Mouse (Mus musculus): Measurements from ENCODE around the gene Taf8. TPM values are rescaled to one million over a fixed set of nuclear protein-coding genes. Genes with fewer than 3 reads are reported as not detected.

The Taf8 gene
- total RNA-seq, 2 experiments from 2014 or later, result 14.8 to 16.4 TPM

GRCm38 (mm10) chr17:47462209-47462608 is 39.9 kb downstream of the Taf8 start:
- no peak for DNase-seq (ENCODE audit: low spot score in 2 of 2)

DNA sequence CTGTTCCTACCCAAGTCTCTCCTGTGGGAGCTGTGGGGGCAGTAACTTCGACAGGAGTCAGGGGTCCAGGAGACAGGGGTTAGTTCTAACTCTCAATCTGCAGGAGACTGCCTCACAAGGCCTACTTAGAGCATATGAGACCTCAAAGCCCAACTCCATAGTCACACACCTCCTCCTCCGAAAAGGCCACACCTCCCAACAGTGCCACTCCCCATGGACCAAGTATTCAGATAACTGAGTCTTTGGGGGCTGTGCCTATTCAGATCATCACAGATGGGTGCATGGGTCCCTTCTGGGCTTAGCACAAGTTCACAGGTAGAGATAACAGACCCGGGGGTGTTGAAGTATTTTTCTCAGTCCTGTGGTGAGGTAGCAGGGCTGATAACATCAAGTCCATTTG is 40.4 kb downstream of the Taf8 start:
- no peak for DNase-seq (ENCODE audit: low spot score in 2 of 2)

DNA sequence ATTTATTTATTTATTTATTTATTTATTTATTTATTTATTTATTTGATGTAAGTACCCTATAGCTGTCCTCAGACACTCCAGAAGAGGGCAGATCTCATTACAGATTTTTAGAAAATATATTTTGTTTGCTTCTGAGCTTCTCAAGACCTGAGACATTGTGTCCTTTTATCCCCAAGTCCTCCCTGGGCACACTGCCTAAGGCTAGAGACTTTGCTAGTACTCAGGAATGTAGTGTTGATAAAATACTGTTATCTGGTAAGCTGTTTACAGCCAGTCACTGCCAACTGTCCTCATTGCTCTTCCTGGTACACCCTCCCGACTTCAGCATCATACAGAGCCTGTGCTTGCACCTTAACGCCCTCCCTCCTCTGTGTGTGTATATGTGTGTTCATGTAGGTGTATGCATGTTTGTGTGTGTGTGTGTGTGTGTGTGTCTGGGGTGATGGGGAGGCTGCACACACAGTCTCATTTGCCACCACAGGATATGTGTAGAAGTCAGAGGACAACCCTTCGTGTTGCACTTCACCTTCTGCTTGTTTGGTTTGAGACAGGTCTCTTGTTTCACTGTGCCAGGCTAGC is 42.7 kb downstream of the Taf8 start:
- DNase-seq (ENCODE audit: low spot score in 2 of 2), result no peak

DNA sequence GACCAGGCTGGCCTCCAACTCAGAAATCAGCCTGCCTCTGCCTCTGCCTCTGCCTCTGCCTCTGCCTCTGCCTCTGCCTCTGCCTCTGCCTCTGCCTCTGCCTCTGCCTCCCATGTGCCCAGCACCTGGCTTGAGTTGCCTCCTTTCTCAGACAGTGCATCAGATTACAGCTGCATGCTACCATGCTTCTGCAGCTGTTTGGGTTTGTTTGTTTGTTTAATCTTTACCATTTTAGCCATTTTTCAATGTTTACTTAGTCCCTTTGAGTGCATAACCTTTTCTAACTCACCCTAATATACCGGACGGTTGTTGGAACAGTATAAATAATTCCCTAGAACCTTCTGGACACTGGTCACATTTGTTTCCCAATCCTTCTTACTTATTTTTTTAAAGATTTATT is 43.2 kb downstream of the Taf8 start:
- no peak for DNase-seq (ENCODE audit: low spot score in 2 of 2)

DNA sequence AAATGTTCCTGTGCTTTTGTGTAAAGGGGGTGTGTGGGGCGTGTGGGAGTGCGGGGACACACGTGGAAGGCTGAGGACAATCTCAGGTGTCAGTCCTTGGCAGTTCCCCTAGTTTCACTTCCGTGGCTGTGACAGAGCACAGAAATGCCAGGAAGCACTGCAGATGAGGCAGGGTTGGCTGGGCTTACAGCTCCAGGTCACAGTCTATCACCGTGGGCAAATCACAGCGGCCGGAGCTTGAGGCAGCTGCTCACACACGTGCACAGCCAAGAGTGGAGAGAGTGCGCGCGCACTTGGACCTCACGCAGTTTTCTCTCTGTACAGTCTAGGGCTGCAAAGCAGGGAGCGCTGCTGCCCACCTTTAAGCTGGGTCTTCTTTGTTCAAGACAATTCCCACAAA is 43.8 kb downstream of the Taf8 start:
- no peak for DNase-seq (ENCODE audit: low spot score in 2 of 2)

DNA sequence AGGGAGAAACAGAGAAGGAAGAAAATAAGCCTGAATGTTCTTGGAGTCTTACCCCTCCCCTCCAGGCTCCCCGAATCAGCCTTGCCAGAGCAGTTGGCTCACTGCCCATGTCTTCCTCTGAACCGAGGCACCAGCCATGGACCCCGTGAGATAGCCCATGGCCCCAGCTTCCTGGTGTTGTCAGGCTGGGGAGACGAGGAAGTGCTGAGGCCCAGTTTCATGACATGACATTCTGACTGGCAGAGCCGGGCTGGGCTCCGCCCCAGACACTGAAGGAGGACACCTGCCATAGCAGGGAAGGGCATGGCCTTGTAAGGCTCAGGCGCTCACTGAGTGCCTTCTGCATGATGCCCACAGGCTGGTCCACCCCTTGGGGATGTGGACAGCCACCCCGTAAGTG is 47.4 kb downstream of the Taf8 start:
- DNase-seq (ENCODE audit: low spot score in 2 of 2), result no peak

- DNase-seq (ENCODE audit: low spot score in 2 of 2), result no peak
Observed at GRCm38 (mm10) chr17:47452886-47453285, 49.2 kb downstream of the Taf8 start.

- DNase-seq (ENCODE audit: low spot score in 2 of 2), result no peak
Observed at GRCm38 (mm10) chr17:47450880-47451565, 51.1 kb downstream of the Taf8 start.

DNA sequence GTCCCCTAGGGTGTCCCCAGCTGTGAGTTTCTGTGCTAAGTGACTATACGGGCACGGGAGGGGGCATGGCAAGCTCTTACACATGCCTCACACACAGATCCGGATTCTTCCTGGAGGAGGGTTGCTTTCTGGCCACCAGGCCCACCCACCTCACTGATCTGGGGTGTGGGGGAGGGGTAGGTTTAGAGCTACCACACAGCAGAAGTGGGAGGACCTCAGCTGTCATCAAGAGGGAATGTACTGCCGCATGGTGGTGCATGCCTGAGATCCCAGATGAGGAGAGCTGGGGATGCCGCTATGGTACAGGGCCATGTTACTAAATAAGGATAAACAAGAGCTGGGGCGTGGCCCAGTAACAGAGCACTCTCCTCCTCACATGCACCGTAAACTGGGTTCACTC is 51.9 kb downstream of the Taf8 start:
- DNase-seq (ENCODE audit: low spot score in 2 of 2), result no peak

DNA sequence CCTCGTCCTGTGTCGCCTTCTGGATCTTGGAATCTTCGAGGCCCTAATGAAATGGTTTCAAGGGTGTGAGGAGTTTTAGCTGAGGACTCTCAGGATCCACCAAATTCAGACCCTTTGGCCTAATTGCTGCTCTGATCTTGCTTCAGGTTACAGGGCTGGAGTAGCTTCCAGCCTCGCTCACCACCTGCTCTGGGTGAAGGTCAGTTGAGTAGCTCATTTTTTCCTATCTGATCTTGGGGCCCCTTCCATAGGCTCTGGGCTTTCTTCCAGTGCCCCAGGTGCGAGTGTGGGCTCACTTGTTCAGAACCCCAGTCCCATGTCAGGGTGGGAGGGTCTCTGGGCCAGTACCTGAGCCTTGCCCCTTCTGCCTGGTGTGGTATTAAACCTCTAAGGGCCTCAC is 52.7 kb downstream of the Taf8 start:
- DNase-seq (ENCODE audit: low spot score in 2 of 2), result no peak

- no peak for DNase-seq (ENCODE audit: low spot score in 2 of 2)
Observed at GRCm38 (mm10) chr17:47448523-47449372, 53.3 kb downstream of the Taf8 start.

DNA sequence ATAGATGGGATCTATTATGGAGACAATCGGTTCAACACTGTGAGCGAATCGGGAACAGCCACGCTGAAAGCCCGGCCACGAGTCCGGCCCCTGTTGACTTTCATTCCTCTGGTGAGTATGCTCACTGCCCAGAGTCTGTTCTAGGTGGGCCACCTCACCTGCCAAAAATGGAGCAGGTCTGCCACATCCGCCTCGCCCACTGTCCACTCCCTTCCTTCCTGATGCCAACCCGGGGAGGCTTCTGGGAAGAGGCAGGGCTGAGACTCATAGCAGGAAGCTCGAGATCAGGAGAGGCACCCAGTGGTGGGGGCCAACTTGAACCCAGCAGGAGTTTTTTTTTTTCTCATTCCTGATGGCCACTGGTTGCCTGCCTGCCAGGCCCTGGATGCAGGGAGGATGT is 55.5 kb downstream of the Taf8 start:
- DNase-seq (ENCODE audit: low spot score in 2 of 2), result no peak

GRCm38 (mm10) chr17:47446025-47446424 is 56.1 kb downstream of the Taf8 start:
- DNase-seq (ENCODE audit: low spot score in 2 of 2), result no peak

- no peak for DNase-seq (ENCODE audit: low spot score in 2 of 2)
Observed at GRCm38 (mm10) chr17:47445518-47445917, 56.6 kb downstream of the Taf8 start.

DNA sequence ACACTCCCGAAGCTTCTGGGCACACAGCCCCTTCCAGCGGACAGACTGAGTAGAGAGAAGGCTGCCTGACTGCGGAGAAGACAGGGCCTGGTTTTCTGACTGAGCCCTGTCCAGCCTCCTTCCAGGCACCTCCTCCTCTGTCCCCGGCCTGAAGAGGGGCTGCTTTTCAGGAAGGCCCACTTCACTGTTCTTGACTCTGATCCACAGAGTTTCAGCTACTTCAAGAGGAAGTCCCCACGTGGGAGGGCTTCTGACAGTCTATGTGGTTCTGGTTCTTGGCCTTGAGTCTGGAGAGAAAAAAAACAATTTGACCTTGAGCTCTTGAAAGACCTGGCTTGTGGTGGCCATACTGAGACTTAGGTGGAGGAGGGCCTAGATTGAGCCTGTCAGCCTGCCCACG is 58.0 kb downstream of the Taf8 start:
- no peak for DNase-seq (ENCODE audit: low spot score in 2 of 2)

GRCm38 (mm10) chr17:47442271-47442670 is 59.8 kb downstream of the Taf8 start:
- no peak for DNase-seq (ENCODE audit: low spot score in 2 of 2)

DNA sequence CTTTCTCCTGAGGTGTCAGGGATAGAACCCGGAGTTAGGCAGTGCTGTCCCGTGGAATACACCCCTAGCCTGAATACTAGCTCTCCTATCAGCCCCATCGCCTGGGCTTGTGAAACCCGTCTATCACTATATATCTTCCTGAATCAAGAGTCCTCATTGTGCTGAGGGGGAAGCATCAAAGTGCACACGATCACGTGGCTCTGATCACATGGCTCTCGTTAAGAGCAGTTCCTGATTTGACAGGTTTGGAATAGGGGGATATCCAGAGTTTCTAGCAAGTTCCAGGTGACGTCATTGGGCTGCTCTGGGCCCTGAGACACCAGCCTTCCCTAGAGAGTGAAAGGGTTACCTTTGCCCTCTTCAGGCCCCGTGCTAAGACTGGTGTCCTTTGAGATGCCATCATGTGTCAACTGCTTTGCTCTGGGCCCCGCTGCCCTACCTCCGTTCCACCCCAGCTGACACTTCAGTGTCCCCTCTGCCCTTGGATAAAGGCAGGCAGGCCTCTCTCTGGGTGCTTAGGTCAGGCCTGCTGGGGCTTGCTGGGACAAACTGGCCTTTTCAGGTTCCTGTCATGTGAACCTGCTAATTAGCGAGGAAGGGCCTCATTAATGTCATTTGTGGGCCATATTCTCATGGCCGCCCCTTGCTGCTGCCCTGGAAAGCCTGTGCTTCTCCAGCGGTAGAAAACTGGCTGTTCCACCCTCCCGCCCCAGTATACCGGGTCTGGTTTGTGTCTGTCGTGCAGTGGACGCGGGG is 60.6 kb downstream of the Taf8 start:
- DNase-seq (ENCODE audit: low spot score in 2 of 2), result no peak

- DNase-seq (ENCODE audit: low spot score in 2 of 2), result no peak
Observed at GRCm38 (mm10) chr17:47440359-47440890, 61.7 kb downstream of the Taf8 start.

DNA sequence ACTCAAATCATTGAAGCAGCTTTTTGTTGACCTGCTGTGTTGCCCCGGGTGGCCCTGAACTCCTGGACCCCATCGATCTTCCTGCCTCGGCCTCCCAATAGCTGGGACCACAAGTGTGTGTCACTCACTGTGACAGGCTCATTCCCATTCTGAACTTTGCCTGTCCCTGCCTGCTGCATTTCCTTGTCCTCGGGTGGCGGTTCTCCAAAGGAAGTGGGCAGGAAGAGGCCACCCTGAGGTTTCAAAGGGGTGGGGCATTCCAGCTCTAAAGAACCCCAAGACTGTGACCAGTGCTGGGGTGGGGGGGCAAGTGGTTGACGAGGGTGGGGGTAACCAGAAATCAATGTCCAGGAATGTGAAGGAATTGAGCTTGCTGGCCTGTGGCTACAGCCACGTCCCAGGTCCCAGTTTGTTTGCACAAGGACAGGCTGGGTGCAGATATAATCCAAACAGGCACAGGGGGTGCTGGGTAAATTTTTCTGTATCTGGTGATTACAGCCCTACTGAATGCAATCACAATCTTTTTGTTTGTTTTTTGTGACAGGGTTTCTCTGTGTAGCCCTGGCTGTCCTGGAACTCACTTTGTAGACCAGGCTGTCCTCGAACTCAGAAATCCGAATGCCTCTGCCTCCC is 62.6 kb downstream of the Taf8 start:
- no peak for DNase-seq (ENCODE audit: low spot score in 2 of 2)

DNA sequence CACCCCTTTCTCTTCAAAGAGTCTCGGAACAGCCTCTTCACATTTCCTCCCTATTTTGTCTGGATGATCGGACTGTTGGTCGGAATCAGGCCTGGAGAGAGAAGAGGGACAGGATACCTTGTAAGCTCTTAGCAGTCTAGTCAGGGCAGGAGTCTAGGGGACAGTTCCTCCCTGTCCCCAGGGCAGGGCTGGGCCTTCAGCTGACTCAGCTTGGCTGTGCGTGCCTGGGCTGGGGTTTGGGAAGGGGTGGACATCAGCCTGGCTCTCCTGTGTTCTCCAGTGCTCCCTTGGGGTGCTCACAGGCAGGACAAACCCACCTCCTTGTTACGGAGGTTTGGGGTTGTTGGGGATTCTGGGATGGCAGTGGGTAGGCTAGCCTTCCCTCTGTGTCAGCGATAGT is 63.5 kb downstream of the Taf8 start:
- DNase-seq (ENCODE audit: low spot score in 2 of 2), result no peak

Measured in layer of hippocampus, postnatal 14 days (tissue).